8 mouse cellular contexts compared by ENCODE assay signal in genomic region chr3:105705061-105705549, GRCm38 (mm10). TPM values are rescaled to one million over a fixed set of nuclear protein-coding genes. Genes with fewer than 3 reads are reported as not detected.
DNase-seq lines count a peak whose midpoint lies in the region; ATAC-seq and TF ChIP-seq lines count a peak whose summit lies in the region.

No protein-coding gene starts in this region.

- H3K9ac ChIP-seq in CH12.LX (ENCODE audit: insufficient read depth, low read depth), result peak overlapping the region; percentile 64
- peak overlapping the region; percentile 64 for H3K9ac ChIP-seq in forebrain, embryonic 11.5 days (ENCODE audit: low read length)

- peak; percentile 58 for ATAC-seq in forebrain, embryonic 11.5 days (replicated peaks; ENCODE audit: low FRiP score)

- no peak for DNase-seq in CH12.LX (ENCODE audit: extremely low read depth)
- DNase-seq in brain, embryonic 14.5 days (ENCODE audit: low read depth), result peak; percentile 88
- peak; percentile 68 for DNase-seq in forebrain, embryonic 11.5 days (ENCODE audit: low spot score)
- DNase-seq in heart, postnatal 36 days, result peak; percentile 66 to 80
- peak; percentile 84 to 90 for DNase-seq in layer of hippocampus, postnatal 10 days (ENCODE audit: low spot score in 2 of 2)
- peak; percentile 62 for DNase-seq in lung, postnatal 10 days
- peak; percentile 78 for DNase-seq in retina, postnatal 1 day
- DNase-seq in urinary bladder, postnatal 25 days (ENCODE audit: low spot score), result peak; percentile 57

- H3K27ac ChIP-seq in CH12.LX (ENCODE audit: insufficient read depth, low read depth), result no peak overlapping the region
- H3K27ac ChIP-seq in forebrain, embryonic 11.5 days (ENCODE audit: low read depth, low read length), result no peak overlapping the region

- TF ChIP-seq CTCF in CH12.LX (conservative IDR thresholded peaks at IDR 0.05 in 1 of 2, IDR thresholded peaks at IDR 0.05 in 1 of 2; ENCODE audit: low read depth in 2 of 2, low read length in 2 of 2), result no peak
- no peak for TF ChIP-seq CTCF in brain, embryonic 14.5 days (IDR thresholded peaks at IDR 0.05; ENCODE audit: borderline replicate concordance, extremely low read depth, insufficient read depth, insufficient read length)

- 0% methylated on average over 28 of the region's 28 CpGs for WGBS in forebrain, embryonic 11.5 days

- H3K36me3 ChIP-seq in CH12.LX (replicated peaks in 1 of 2; ENCODE audit: control insufficient read depth in 1 of 2, insufficient read depth in 1 of 2, low read length in 1 of 2), result peaks cover 0 to 1% of the 10 kb centered on the region in 2 experiments
- no peaks in the 10 kb centered on the region for H3K36me3 ChIP-seq in forebrain, embryonic 11.5 days (ENCODE audit: control insufficient read depth, insufficient read depth, low read length)

- intact Hi-C loops in heart, postnatal 36 days (cut with DNase I), result no loop called here

- no peak for TF ChIP-seq RAD21 in CH12.LX (IDR thresholded peaks at IDR 0.05; ENCODE audit: low read depth, low read length)

- H3K9me3 ChIP-seq in CH12.LX (replicated peaks; ENCODE audit: low read length), result no peaks in the 10 kb centered on the region
- H3K9me3 ChIP-seq in forebrain, embryonic 11.5 days (ENCODE audit: control insufficient read depth, low read length), result no peaks in the 10 kb centered on the region

- peak overlapping the region; percentile 70 for H3K4me2 ChIP-seq in CH12.LX (ENCODE audit: insufficient read depth, low read depth, poor library complexity, severe bottlenecking)
- H3K4me2 ChIP-seq in forebrain, embryonic 11.5 days (ENCODE audit: low read depth, low read length, severe bottlenecking), result peak overlapping the region; percentile 99

- TF ChIP-seq POLR2A in CH12.LX (IDR thresholded peaks at IDR 0.05; ENCODE audit: low read depth, low read length), result no peak
- no peak for TF ChIP-seq POLR2A in brain, embryonic 14.5 days (IDR thresholded peaks at IDR 0.05; ENCODE audit: borderline replicate concordance, extremely low read depth, insufficient read depth, insufficient read length, poor library complexity, severe bottlenecking)

- TF ChIP-seq EP300 in CH12.LX (IDR thresholded peaks at IDR 0.05; ENCODE audit: low read length), result no peak

- H3K27me3 ChIP-seq in CH12.LX (replicated peaks), result peaks cover 9% of the 10 kb centered on the region
- H3K27me3 ChIP-seq in forebrain, embryonic 11.5 days (ENCODE audit: control insufficient read depth, insufficient read depth, low read length), result peaks cover 7% of the 10 kb centered on the region

- peak overlapping the region; percentile 57 to 81 (median 71) for H3K4me3 ChIP-seq in CH12.LX (replicated peaks in 1 of 3; ENCODE audit: low read depth in 2 of 3, low read length in 2 of 3, poor library complexity in 1 of 3)
- peak overlapping the region; percentile 57 for H3K4me3 ChIP-seq in forebrain, embryonic 11.5 days (ENCODE audit: low read depth, low read length)

- dilution Hi-C loops in CH12.LX (cut with MboI; ENCODE audit: extremely low pct_ligation_motif_present, extremely low pct_unique_long_range_greater_than_20kb, low sequenced_read_pairs), result no loop called here

- H3K79me2 ChIP-seq in CH12.LX (replicated peaks; ENCODE audit: control insufficient read depth, extremely low read depth, insufficient read depth, poor library complexity, severe bottlenecking), result peaks cover 4% of the 10 kb centered on the region

- in situ Hi-C loops in CH12.LX (cut with MboI; ENCODE audit: low pct_ligation_motif_present, low pct_unique_long_range_greater_than_20kb, low sequenced_read_pairs), result no loop called here

- H3K4me1 ChIP-seq in CH12.LX (ENCODE audit: control insufficient read depth in 1 of 2, insufficient read depth in 2 of 2), result peaks cover 10 to 20% of the 10 kb centered on the region in 2 experiments; a peak in 3 of 4 replicates
- no peaks in the 10 kb centered on the region for H3K4me1 ChIP-seq in forebrain, embryonic 11.5 days (replicated peaks; ENCODE audit: control insufficient read depth, insufficient read depth, low read length)

TF ChIP-seq in CH12.LX, 34 proteins besides CTCF, POLR2A, EP300 and RAD21:
- TF ChIP-seq MAFK (IDR thresholded peaks at IDR 0.05; ENCODE audit: insufficient replicate concordance, low read length), result no peak
- TF ChIP-seq ETS1 (conservative IDR thresholded peaks at IDR 0.05; ENCODE audit: low read depth, low read length), result no peak
- TF ChIP-seq USF2 (conservative IDR thresholded peaks at IDR 0.05; ENCODE audit: low read depth, low read length), result no peak
- no peak for TF ChIP-seq GABPA (IDR thresholded peaks at IDR 0.05; ENCODE audit: insufficient replicate concordance, low read depth, low read length)
- no peak for TF ChIP-seq ZNF384 (IDR thresholded peaks at IDR 0.05; ENCODE audit: low read depth, low read length)
- no peak for TF ChIP-seq UBTF (IDR thresholded peaks at IDR 0.05; ENCODE audit: low read depth, low read length)
- no peak for TF ChIP-seq SIN3A (IDR thresholded peaks at IDR 0.05; ENCODE audit: low read length)
- no peak for TF ChIP-seq USF1 (IDR thresholded peaks at IDR 0.05; ENCODE audit: low read depth, low read length)
- no peak for TF ChIP-seq ZC3H11A (IDR thresholded peaks at IDR 0.05; ENCODE audit: low read depth, low read length)
- no peak for TF ChIP-seq MXI1 (IDR thresholded peaks at IDR 0.05; ENCODE audit: low read depth, low read length)
- TF ChIP-seq MAX (IDR thresholded peaks at IDR 0.05; ENCODE audit: low read length), result no peak
- no peak for TF ChIP-seq JUND (conservative IDR thresholded peaks at IDR 0.05; ENCODE audit: low read depth, low read length)

RNA-seq across cellular contexts. Expression of gene Inka2, which starts 0.7 kb away (rescaled TPM):
- total RNA-seq in CH12.LX (2012; rRNA removed) (3.1 and 3.4 TPM in 2 replicates), CH12.LX (2014; rRNA removed) (0.93 and 1.0 TPM in 2 replicates)
- polyA plus RNA-seq in CH12.LX (2012; ENCODE audit: insufficient read length, low read depth), result 1.9 and 2.5 TPM in 2 replicates
- 3.6 and 7.4 TPM in 2 replicates for polyA plus RNA-seq in brain, embryonic 14.5 days (2012; rRNA removed)
- 1.8 and 2.9 TPM in 2 replicates for polyA plus RNA-seq in forebrain, embryonic 11.5 days (2014; fragmentation: Nextera tagmentation; extraction: Ambion mirVana)
- total RNA-seq in heart, postnatal 36 days (2021), result 10 to 100 TPM; 15.3 to 18.8 TPM
- total RNA-seq in layer of hippocampus, postnatal 10 days (2021), result 10 to 100 TPM; 39.3 to 41.5 TPM

RNA-seq across cellular contexts. Expression of gene Ddx20, which starts 17.7 kb away (rescaled TPM):
- total RNA-seq in CH12.LX (2012; rRNA removed) (30.8 and 40.9 TPM in 2 replicates), CH12.LX (2014; rRNA removed) (66.5 and 76.0 TPM in 2 replicates)
- polyA plus RNA-seq in CH12.LX (2012; ENCODE audit: insufficient read length, low read depth), result 42.0 and 50.4 TPM in 2 replicates
- 19.5 and 19.9 TPM in 2 replicates for polyA plus RNA-seq in brain, embryonic 14.5 days (2012; rRNA removed)
- 47.6 and 52.9 TPM in 2 replicates for polyA plus RNA-seq in forebrain, embryonic 11.5 days (2014; fragmentation: Nextera tagmentation; extraction: Ambion mirVana)
- 10 to 100 TPM; 10.6 to 11.8 TPM for total RNA-seq in heart, postnatal 36 days (2021)
- 10 to 100 TPM; 12.7 to 13.4 TPM for total RNA-seq in layer of hippocampus, postnatal 10 days (2021)
